Mouse (Mus musculus) lung, embryonic 14.5 days (tissue): ENCODE data around the gene Dars2. TPM values are rescaled to one million over a fixed set of nuclear protein-coding genes. Genes with fewer than 3 reads are reported as not detected.

Experiments
- ATAC-seq: fragments of 200-750 bp; cut with Nextera tagmentation; 2 replicates; pipeline ENCODE4 v1.8.0; 2017; ENCODE audit warnings: mild to moderate bottlenecking, moderate TSS enrichment, moderate library complexity; ENCODE audit not compliant: insufficient read depth
- DNase-seq: peaks from one replicate; pipeline ENCODE4 v3.0.0-alpha.2; 2015
- H3K27ac ChIP-seq: fragments of 300-500 bp; sonication (generic); 2 replicates; pipeline ENCODE4 v1.5.1; 2014; ENCODE audit warnings: low read depth, mild to moderate bottlenecking, moderate library complexity
- H3K27me3 ChIP-seq: fragments of 300-500 bp; sonication (generic); 2 replicates; pipeline ENCODE4 v1.6.1; 2014; ENCODE audit warnings: low read length, control low read depth; ENCODE audit not compliant: insufficient read depth
- H3K36me3 ChIP-seq: fragments of 300-500 bp; sonication (generic); 2 replicates; pipeline ENCODE4 v1.6.1; 2014; ENCODE audit warnings: control low read depth; ENCODE audit not compliant: insufficient read depth
- H3K4me1 ChIP-seq: fragments of 300-500 bp; sonication (generic); 2 replicates; pipeline ENCODE4 v1.6.1; 2014; ENCODE audit warnings: antibody characterized with exemption, control low read depth; ENCODE audit not compliant: insufficient read depth
- H3K4me2 ChIP-seq: fragments of 300-500 bp; sonication (generic); 2 replicates; pipeline ENCODE4 v1.6.1; 2014; ENCODE audit warnings: mild to moderate bottlenecking
- H3K4me3 ChIP-seq: fragments of 300-500 bp; sonication (generic); 2 replicates; pipeline ENCODE4 v1.5.1; 2014; ENCODE audit warnings: low read depth, low read length
- H3K9ac ChIP-seq: fragments of 300-500 bp; sonication (generic); 2 replicates; pipeline ENCODE4 v1.6.1; 2014
- H3K9me3 ChIP-seq: fragments of 300-500 bp; sonication (generic); 2 replicates; pipeline ENCODE4 v1.6.1; 2016; ENCODE audit warnings: low read depth, low read length, control low read depth
- CTCF ChIP-seq: IDR thresholded peaks from 2 replicates; pipeline ENCODE4 v1.5.1; 2016; ENCODE audit warnings: antibody characterized with exemption, low read depth
- WGBS: fragments of 180-500 bp; shearing (Covaris S2); extraction: QIAGEN DNeasy Blood & Tissue Kit; methylation state at CpG from one replicate; pipeline ENCODE4 v1.1.7; 2014; 5-methylcytosine and 5-hydroxymethylcytosine counted together
- polyA plus RNA-seq: library from polyadenylated mRNA; unstranded; fragments of >200 nt; fragmentation: Nextera tagmentation; extraction: Ambion mirVana; gene quantifications from 2 replicates; pipeline ENCODE4 v1.2.1, GENCODE M21; 2014

Dars2 gene
- polyA plus RNA-seq, 1 experiment from 2014 or later = 37.0 TPM

DNA sequence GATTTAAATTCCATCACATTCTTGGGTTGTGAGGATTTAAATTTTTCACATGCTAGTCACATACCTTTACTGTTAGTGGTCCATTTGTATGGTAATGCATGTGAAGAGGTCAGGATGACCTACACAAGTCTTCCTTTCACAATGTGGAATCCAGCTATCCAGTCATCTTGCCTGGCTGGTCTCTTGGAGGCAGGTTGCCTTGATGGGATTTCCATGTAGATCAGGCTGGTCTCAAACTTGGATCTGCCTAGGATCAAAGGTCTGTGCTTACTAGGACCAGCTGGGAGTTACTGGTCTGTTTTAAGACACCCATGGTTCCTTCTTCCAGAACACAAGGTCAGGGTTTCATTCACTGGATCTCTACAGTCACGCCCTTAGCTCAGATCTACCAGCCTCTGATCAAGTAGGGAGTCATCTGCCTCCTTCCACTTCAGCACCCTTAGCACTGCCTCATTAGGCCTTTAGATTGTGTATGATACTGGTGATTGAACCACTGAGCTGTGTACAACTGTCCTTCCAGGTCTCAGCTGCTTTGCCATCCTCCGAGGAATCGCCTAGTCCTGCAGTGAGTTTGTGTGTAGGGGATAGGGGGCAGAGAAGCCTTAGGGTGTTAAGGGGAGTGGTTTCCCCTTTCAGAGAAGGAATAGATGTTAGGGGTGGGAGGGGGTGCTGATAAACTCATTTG lies 30.6 kb downstream of the Dars2 start:
- no peaks in the 10 kb centered on the region for H3K27me3 ChIP-seq
- no peak for TF ChIP-seq CTCF
- peak overlapping the region; percentile 50; the same call in 1 of the 2 replicates for H3K27ac ChIP-seq
- DNase-seq = peak; percentile 71
- ATAC-seq = peak; percentile 72
- H3K36me3 ChIP-seq = peaks cover 61% of the 10 kb centered on the region
- no peak overlapping the region for H3K4me2 ChIP-seq
- no peaks in the 10 kb centered on the region for H3K9me3 ChIP-seq
- H3K4me1 ChIP-seq = no peaks in the 10 kb centered on the region
- WGBS = 9% methylated on average over 3 of the region's 3 CpGs
- no peak overlapping the region for H3K9ac ChIP-seq
- no peak overlapping the region for H3K4me3 ChIP-seq

DNA sequence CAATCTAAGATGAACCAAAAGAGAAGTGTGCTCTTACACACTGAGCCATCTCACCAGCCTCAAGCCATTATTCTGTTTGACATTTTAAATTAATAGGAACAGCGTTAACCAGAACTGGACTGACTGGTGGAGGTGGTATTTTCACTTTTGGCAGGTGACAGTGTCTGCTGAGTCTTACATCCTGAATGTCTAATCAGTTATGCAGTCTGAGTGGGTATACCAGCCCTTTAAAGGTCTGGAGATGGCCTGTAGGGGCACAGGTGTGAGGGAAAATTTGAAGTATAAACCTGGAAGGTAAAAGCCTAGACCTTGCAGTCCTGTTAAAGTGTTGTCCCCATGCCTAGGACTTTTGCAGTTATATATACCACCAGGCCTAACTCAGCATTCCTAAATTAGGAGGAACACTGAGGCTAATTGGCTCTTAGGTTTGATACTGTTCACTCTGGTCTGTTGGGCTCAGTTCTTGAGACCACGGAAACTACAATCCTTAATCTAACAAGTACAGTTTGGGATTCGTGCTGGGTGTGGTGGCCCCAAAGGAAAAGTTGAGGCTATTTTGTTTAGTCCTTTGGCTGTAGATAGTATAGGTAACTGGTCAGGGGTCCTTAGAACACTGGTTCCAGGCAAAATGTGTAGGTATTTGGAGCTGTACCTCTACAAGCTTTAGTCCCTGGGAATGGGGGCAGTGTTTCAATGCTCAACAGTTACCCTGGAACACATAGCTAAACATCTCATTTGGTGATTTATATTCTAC lies 31.3 kb downstream of the Dars2 start:
- Histone ChIP-seq H3K27ac (peak overlapping the region; percentile 50; the same call in 1 of the 2 replicates), H3K4me3 (no peak overlapping the region; the same call in 1 of the 2 replicates), H3K36me3 (peaks cover 58% of the 10 kb centered on the region), H3K4me2 (no peak overlapping the region; the same call in 1 of the 2 replicates), H3K4me1 (no peaks in the 10 kb centered on the region), H3K9ac (no peak overlapping the region), H3K9me3 (no peaks in the 10 kb centered on the region), H3K27me3 (no peaks in the 10 kb centered on the region)
- 0 out of 2 replicates have a peak, but pooled peaks have one; percentile 10 for TF ChIP-seq CTCF
- peak; percentile 63 for DNase-seq
- peak; percentile 0; the same call in 1 of the 2 replicates for ATAC-seq
- 12% methylated on average over 3 of the region's 3 CpGs for WGBS

DNA sequence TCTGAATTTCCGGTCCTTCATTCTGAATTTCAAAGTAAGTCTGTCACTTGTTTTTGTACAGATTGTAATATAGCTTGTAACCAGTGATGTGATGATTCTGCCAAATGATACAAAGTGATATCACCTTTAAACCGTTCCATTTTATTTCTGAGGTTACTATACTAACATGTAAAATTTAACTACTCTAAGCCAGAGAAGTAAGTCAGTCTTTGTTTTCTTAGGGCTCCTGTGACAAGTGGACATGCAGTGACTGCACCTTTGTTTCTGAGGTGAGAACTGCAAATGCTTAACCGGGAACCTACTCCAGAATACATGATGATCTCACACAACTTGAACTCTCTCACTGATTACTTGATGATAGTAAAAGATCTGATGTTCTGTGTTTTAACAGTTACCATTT lies 32.5 kb downstream of the Dars2 start:
- H3K36me3 ChIP-seq = peaks cover 55% of the 10 kb centered on the region
- peak overlapping the region; percentile 75 for H3K27ac ChIP-seq
- peak overlapping the region; percentile 85 for H3K4me2 ChIP-seq
- DNase-seq (peak; percentile 12), ATAC-seq (no peak)
- H3K4me3 ChIP-seq = peak overlapping the region; percentile 81
- H3K27me3 ChIP-seq = no peaks in the 10 kb centered on the region
- H3K9ac ChIP-seq = peak overlapping the region; percentile 97
- WGBS = 34% methylated on average over 3 of the region's 3 CpGs
- H3K9me3 ChIP-seq = no peaks in the 10 kb centered on the region
- TF ChIP-seq CTCF = no peak
- no peaks in the 10 kb centered on the region for H3K4me1 ChIP-seq

DNA sequence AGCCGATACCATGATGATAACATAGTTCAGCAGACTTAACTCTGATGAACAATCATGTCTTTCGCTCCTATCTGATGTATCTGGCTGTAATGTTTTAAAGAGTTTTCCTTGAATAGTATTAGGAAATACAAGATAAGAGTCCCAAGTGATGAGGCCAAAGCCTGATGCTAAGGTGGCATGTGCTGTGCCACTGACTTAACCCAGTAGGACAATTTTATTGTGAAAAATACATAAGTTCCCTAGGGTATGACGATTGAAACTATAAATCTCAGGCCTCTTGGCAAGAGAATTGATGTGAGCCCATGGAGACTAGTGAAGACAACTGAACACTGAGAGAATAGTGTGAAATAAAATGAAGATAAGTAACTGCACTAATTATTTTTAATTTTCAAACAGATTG lies 32.9 kb downstream of the Dars2 start:
- no peak for TF ChIP-seq CTCF
- peaks cover 55% of the 10 kb centered on the region for H3K36me3 ChIP-seq
- no peak for ATAC-seq

DNA sequence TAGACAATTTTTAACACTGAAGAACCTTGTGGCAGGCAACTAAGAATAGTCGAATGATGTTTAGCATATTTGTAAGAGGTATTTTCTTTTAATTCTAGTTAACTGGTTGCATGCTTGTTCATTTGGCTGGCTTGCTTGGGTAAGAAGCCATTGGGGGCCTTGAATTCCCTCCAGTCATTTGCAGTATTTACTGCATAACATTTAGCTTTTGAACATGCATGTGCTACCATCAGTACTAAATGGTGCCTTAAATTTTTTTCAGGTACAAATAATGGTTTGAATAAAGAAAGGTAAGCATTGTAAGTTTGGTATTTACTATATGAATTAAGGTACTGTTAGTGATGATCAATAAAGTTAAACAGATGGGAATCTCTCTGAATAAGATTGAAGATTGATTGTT lies 33.4 kb downstream of the Dars2 start:
- Histone ChIP-seq H3K4me3 (peak overlapping the region; percentile 81), H3K36me3 (peaks cover 60% of the 10 kb centered on the region), H3K27ac (peak overlapping the region; percentile 97), H3K4me1 (no peaks in the 10 kb centered on the region), H3K4me2 (peak overlapping the region; percentile 85), H3K9ac (peak overlapping the region; percentile 97), H3K27me3 (no peaks in the 10 kb centered on the region), H3K9me3 (no peaks in the 10 kb centered on the region)
- no peak for TF ChIP-seq CTCF
- ATAC-seq (no peak), DNase-seq (no peak)
- 2% methylated on average over 1 of the region's 1 CpGs for WGBS

More for the DNA sequence above, 32.9 kb downstream of the Dars2 start:
- Histone ChIP-seq H3K27ac (peak overlapping the region; percentile 75), H3K4me1 (no peaks in the 10 kb centered on the region), H3K4me3 (peak overlapping the region; percentile 81), H3K4me2 (peak overlapping the region; percentile 85), H3K9me3 (no peaks in the 10 kb centered on the region), H3K27me3 (no peaks in the 10 kb centered on the region), H3K9ac (peak overlapping the region; percentile 97)
- peak; percentile 29 for DNase-seq
- WGBS = 17% methylated on average over 3 of the region's 3 CpGs

DNA sequence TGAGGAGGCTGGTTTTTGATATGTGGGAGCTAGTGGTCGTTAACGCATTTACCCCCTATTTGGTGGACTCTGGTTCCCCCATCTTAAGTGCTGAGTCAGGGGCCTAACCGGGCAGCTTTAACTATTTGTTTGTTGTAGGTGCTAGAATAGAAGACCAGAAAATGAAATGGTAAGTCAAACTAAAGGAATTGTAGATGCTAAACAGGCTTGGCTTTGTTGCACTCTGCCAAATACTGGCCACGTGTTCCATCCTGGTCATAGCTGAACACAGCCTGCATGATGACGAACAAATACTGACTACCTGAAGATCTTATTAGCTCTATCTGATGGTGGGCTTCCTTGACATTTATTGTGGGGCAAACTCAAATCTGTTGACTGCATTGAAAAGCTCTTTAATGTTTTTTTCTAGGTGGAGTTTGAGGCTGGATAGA lies 34.0 kb downstream of the Dars2 start:
- Histone ChIP-seq H3K27ac (peak overlapping the region; percentile 97), H3K9me3 (no peaks in the 10 kb centered on the region), H3K4me2 (peak overlapping the region; percentile 85), H3K4me3 (peak overlapping the region; percentile 81), H3K4me1 (no peaks in the 10 kb centered on the region), H3K36me3 (peaks cover 60% of the 10 kb centered on the region), H3K27me3 (no peaks in the 10 kb centered on the region), H3K9ac (peak overlapping the region; percentile 97)
- under 1% methylated on average over 5 of the region's 5 CpGs for WGBS
- TF ChIP-seq CTCF = no peak
- DNase-seq = peak; percentile 51
- ATAC-seq = no peak
